Mouse (Mus musculus): ENCODE results near the gene Grik2. TPM values are rescaled to one million over a fixed set of nuclear protein-coding genes. Genes with fewer than 3 reads are reported as not detected.

The Grik2 gene
- polyA plus RNA-seq, 1 experiment from 2014 or later: 2.0 TPM

DNA sequence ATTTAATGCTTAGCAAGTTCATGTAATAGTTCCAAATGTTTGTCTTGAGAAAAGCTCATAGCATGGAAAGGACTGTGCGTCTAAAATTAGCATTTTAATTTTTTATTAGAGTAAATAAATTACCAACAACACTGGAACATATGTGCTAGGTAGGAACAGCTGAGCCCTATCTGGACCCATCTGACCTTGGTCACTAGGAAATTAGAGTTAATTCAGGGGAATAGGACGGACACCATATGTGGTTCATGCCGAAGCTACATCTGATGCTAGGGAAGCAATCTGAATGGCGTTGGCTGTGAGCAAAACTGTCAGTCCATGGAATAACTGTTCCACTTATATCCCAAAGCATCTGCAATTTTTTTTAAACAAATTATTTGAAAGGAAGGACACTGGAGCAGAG, 638.9 kb downstream of the Grik2 start:
- Histone ChIP-seq H3K4me3 (replicated peaks) (no peak overlapping the region), H3K27ac (no peak overlapping the region), H3K9ac (replicated peaks) (no peak overlapping the region), H3K9me3 (no peaks in the 10 kb centered on the region), H3K27me3 (no peaks in the 10 kb centered on the region), H3K36me3 (no peaks in the 10 kb centered on the region), H3K4me2 (no peak overlapping the region), H3K4me1 (replicated peaks) (no peaks in the 10 kb centered on the region)
- 74% methylated on average over 4 of the region's 4 CpGs for WGBS
- ATAC-seq (ENCODE audit: insufficient number of reproducible peaks, insufficient read depth, low FRiP score, low TSS enrichment, low read depth): no peak

DNA sequence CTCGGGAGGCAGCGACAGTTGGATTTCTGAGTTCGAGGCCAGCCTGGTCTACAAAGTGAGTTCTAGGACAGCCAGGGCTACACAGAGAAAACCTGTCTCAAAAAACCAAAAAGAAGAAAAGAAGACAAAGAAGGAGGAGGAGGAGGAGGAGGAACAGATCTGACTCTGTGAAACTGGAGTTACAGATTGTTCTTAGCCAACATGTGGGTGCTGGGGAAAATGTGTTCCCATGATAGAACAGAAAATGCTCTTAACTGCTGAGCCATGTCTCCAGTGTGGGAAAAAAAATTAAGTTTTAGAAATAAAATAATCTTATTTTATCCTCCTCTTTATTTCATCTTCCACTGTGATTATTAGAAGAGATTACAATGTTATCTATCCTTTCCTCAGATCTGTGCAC, 645.9 kb downstream of the Grik2 start:
- Histone ChIP-seq H3K4me1 (replicated peaks) (no peaks in the 10 kb centered on the region), H3K4me2 (no peak overlapping the region), H3K9ac (replicated peaks) (no peak overlapping the region), H3K9me3 (no peaks in the 10 kb centered on the region), H3K36me3 (no peaks in the 10 kb centered on the region), H3K27me3 (no peaks in the 10 kb centered on the region), H3K4me3 (replicated peaks) (no peak overlapping the region), H3K27ac (no peak overlapping the region)
- no peak for ATAC-seq (ENCODE audit: insufficient number of reproducible peaks, insufficient read depth, low FRiP score, low TSS enrichment, low read depth)
- WGBS: 93% methylated on average over 3 of the region's 3 CpGs

DNA sequence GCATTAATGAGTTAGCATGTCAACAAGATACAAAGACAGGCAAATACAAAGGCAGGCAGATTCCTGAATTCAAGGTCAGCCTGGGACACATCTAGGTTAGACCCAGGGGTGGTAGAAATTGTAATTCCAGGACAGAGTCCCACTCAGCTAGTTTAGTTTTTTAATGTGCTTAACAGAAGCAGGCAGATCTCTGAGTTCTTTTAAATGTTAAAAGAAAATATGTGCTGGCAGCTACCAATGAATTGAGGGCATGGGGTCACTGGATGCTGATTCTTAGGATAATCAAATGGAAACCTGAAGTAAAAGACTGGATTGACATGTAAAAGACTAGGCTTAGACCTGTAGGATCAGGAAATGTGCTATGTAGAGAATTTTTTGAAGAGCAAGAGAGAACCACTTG, 651.8 kb downstream of the Grik2 start:
- Histone ChIP-seq H3K27me3 (no peaks in the 10 kb centered on the region), H3K9me3 (no peaks in the 10 kb centered on the region), H3K27ac (no peak overlapping the region), H3K4me2 (no peak overlapping the region), H3K4me1 (replicated peaks) (no peaks in the 10 kb centered on the region), H3K9ac (replicated peaks) (no peak overlapping the region), H3K36me3 (no peaks in the 10 kb centered on the region), H3K4me3 (replicated peaks) (no peak overlapping the region)
- no peak for ATAC-seq (ENCODE audit: insufficient number of reproducible peaks, insufficient read depth, low FRiP score, low TSS enrichment, low read depth)

DNA sequence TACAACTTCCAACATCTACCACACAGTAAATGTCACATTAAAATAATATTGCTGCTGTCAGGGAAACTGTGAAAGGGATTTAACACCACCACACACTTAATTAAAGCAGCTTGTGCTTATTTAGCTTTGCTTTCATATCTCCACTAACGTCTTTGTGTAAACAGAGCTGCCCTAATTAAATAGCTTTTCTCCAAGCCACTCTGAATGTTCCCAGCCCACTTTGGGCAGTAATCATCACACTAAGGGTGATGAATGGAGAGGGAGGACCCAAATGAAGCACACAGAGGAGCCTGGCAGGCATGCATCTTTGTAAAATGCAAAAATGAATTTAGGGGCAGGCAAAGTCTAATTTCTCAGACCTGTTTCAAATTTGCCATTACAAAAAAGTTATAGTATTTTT, 657.3 kb downstream of the Grik2 start:
- H3K36me3 ChIP-seq: no peaks in the 10 kb centered on the region
- H3K9ac ChIP-seq (replicated peaks): no peak overlapping the region
- no peak overlapping the region for H3K4me2 ChIP-seq
- WGBS: 4% methylated on average over 1 of the region's 1 CpGs
- no peaks in the 10 kb centered on the region for H3K27me3 ChIP-seq
- H3K4me3 ChIP-seq (replicated peaks): no peak overlapping the region
- H3K4me1 ChIP-seq (replicated peaks): no peaks in the 10 kb centered on the region
- no peaks in the 10 kb centered on the region for H3K9me3 ChIP-seq
- ATAC-seq (ENCODE audit: insufficient number of reproducible peaks, insufficient read depth, low FRiP score, low TSS enrichment, low read depth): no peak
- no peak overlapping the region for H3K27ac ChIP-seq

DNA sequence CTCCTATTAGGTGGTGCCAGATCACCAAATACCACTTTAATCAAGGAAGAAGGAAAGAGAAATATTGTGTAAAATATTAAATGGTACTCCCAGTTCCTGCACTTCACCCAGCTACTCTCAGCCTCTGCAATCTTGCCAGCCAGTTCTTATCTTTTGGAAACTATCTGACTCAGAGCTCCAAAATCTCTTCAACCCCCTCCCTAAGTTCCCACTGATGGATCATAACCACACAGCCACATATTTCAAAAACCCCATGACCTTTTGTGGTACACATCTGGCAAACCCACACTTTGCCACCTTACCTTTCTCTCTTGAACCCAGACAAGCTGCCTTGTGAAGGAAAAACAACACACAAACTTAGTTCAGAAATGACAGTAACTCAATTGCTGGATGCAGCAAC, 738.2 kb downstream of the Grik2 start:
- no peak overlapping the region for H3K27ac ChIP-seq
- H3K9ac ChIP-seq (replicated peaks): no peak overlapping the region
- no peaks in the 10 kb centered on the region for H3K27me3 ChIP-seq
- no peaks in the 10 kb centered on the region for H3K4me1 ChIP-seq (replicated peaks)
- H3K9me3 ChIP-seq: no peaks in the 10 kb centered on the region
- H3K36me3 ChIP-seq: no peaks in the 10 kb centered on the region
- no peak for ATAC-seq (ENCODE audit: insufficient number of reproducible peaks, insufficient read depth, low FRiP score, low TSS enrichment, low read depth)
- no peak overlapping the region for H3K4me2 ChIP-seq
- no peak overlapping the region for H3K4me3 ChIP-seq (replicated peaks)

DNA sequence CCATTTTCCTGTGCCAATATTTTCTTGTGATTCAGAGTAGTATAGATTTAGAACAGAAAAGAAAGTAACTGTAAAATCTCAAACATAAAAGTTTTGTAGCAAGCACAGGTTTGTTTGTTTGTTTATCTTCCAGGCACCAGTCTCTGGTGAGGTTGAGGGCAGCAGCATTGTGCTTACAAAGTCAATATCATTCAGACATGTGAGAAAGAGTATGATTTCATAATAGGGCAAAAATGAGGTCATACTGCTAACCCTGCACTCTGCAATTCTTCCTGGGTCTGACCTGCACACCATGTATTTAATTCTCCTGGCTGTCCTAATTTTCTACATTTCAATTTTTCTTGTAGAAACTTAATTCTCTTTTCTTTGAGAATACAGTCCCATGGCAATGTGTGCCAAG, 739.2 kb downstream of the Grik2 start:
- Histone ChIP-seq H3K9ac (replicated peaks) (no peak overlapping the region), H3K4me1 (replicated peaks) (no peaks in the 10 kb centered on the region), H3K36me3 (no peaks in the 10 kb centered on the region), H3K4me2 (no peak overlapping the region), H3K27ac (no peak overlapping the region), H3K9me3 (no peaks in the 10 kb centered on the region), H3K27me3 (no peaks in the 10 kb centered on the region), H3K4me3 (replicated peaks) (no peak overlapping the region)
- no peak for ATAC-seq (ENCODE audit: insufficient number of reproducible peaks, insufficient read depth, low FRiP score, low TSS enrichment, low read depth)
